Mouse (Mus musculus): Measurements from ENCODE around the gene Cst7. TPM values are rescaled to one million over a fixed set of nuclear protein-coding genes. Genes with fewer than 3 reads are reported as not detected.

Cst7 gene
- total RNA-seq, 1 experiment from 2014 or later: 28.6 TPM

DNA sequence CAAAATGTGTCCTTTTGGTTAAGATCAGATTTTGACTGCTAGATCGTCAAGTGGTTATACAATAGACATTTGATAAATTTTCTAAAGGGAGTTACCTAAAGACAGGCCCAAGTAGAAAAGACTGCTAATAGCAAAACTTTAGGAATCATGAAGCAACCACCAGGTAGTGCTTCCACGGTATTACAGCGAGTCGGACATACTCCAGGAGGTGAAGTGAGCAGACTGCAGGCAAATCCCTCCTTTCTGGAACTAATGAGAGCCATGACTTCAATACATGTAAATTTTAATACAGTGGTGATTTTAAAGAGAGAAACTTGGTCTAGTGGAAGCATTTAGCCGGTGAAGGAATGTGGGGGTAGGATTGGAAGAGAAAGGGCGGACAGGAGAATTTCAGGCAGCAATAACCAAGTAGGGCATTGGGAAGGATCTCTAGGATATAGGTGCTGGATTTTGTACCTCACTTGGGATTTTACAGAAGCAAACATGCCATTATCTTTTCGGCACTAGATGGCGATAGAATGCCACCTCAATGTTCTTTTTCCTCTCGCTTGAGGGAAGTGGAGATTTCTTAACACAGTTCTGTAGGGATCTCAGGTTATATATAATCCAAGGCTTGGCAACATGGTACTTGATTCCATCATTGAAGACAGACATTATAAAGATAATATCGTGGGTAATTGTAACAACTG is 38.8 kb downstream of the Cst7 start:
- ATAC-seq (replicated peaks in 1 of 2; ENCODE audit: insufficient read depth in 1 of 2, low FRiP score in 2 of 2, low TSS enrichment in 1 of 2, low read depth in 1 of 2, poor library complexity in 2 of 2, severe bottlenecking in 2 of 2): peak; percentile 63 to 69

DNA sequence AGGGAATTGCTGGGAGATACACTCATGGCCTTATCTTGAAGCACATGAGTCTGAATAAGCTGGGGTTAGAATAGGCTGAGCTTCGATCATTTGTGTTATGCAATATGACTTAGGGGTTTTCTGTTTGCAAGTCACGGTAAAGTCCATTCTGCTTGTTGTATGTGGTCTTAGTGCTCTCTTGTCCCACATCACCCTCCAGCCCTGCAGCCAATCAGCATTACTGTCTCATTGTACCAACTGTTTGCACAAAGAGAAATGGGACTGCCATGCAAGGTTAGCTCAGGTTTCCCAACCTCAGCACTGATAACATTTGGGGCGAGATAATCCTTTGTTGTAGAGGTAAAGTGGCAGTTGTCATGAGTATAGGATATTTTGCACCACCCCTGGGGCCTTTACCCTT is 39.9 kb downstream of the Cst7 start:
- no peak for ATAC-seq (replicated peaks in 1 of 2; ENCODE audit: insufficient read depth in 1 of 2, low FRiP score in 2 of 2, low TSS enrichment in 1 of 2, low read depth in 1 of 2, poor library complexity in 2 of 2, severe bottlenecking in 2 of 2)

DNA sequence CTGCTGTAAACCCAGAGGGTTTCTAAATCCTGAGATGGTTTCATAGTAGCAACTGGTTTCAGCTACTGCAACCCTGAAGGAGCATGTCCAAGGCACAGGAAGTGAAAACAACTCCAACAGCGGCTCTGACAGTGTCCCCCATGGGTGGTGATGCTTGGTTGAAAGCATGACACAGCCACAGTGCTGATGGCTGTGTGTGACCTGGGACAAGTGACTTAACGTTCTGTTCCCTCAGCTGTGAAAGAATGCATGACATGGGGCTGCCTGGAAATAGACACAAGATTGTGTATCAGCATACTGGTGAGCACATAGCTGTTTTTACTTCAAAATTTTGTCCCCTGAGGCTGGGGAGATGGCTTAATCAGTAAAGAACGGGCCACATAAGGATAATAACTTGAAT is 51.5 kb downstream of the Cst7 start:
- no peak for ATAC-seq (replicated peaks in 1 of 2; ENCODE audit: insufficient read depth in 1 of 2, low FRiP score in 2 of 2, low TSS enrichment in 1 of 2, low read depth in 1 of 2, poor library complexity in 2 of 2, severe bottlenecking in 2 of 2)

DNA sequence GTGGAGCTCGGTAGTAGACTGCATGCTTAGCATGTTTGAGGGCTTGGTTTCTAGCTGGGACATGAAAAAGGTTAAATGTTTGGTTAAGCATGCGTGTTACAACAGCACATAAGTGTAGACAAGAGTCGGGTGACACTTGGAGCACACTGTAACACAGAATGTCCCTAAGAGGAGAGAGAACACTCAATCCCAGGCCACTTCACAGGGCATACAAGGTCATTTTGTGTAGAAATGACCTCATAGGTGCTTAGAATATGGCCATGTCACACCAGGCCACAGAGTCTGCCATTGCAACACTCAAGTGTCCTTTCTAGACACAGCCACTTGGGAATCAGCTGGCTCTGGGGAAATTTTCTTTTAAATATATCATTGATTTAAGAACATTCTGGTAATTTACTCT is 53.7 kb downstream of the Cst7 start:
- ATAC-seq (replicated peaks in 1 of 2; ENCODE audit: insufficient read depth in 1 of 2, low FRiP score in 2 of 2, low TSS enrichment in 1 of 2, low read depth in 1 of 2, poor library complexity in 2 of 2, severe bottlenecking in 2 of 2): no peak

DNA sequence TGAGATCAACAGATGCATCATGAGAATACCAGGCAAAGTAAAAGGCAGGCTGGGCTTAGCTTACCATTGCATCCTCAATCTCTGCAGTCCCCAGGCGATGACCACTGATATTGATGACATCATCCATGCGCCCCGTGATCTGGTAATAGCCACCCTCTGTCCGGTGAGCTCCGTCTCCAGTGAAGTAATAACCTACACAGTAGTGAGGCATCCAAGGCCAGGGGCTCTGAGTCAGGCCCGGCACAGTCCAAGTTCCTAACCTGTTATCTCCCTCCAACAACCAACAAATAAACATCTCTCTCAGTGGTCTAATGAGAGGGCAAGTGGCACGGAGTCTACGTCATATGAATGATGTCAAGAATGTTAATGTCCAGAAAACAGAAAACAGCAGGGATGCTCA is 54.7 kb downstream of the Cst7 start:
- no peak for ATAC-seq (replicated peaks in 1 of 2; ENCODE audit: insufficient read depth in 1 of 2, low FRiP score in 2 of 2, low TSS enrichment in 1 of 2, low read depth in 1 of 2, poor library complexity in 2 of 2, severe bottlenecking in 2 of 2)

DNA sequence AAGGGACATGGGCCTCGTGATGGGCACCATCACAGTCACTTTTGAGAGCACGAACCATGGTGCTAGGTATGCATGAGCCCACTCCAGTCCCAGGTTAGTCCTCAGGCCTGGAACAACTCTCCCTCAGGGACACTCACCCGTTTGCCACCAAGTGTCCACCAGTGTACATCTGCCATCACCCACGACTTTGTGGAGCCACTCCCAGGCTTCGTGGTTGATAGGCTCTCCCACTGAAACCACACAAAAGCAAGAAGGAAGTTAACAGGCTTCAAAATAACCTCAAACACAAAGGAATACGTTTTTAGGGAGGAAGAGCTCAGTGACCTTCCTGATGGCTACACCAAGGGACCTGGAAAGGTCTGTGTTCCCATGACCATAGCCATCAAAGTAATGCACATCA is 56.9 kb downstream of the Cst7 start:
- ATAC-seq (replicated peaks in 1 of 2; ENCODE audit: insufficient read depth in 1 of 2, low FRiP score in 2 of 2, low TSS enrichment in 1 of 2, low read depth in 1 of 2, poor library complexity in 2 of 2, severe bottlenecking in 2 of 2): peak in 1 of 2 experiments; percentile 40; a peak in 1 of 4 replicates

Other genes with a start within 250 kb of the Cst7 start
- 5.6 and 14.5 TPM in 2 replicates for gene Gm10130, start 246.7 kb upstream of the Cst7 start, total RNA-seq (2017)
- 4.4 and 8.5 TPM in 2 replicates for gene 3300002I08Rik, start 207.7 kb upstream of the Cst7 start, total RNA-seq (2017)
- gene Zfp442, start 118.9 kb upstream of the Cst7 start, total RNA-seq (2017): 7.7 and 9.1 TPM in 2 replicates
- gene Zfp345, start 85.3 kb upstream of the Cst7 start, total RNA-seq (2017): 0.30 TPM in 1 of 2 replicates, not detected in the other
- gene Apmap, start 38.2 kb downstream of the Cst7 start, total RNA-seq (2017): 40.0 and 48.2 TPM in 2 replicates
- 12.1 and 20.0 TPM in 2 replicates for gene Acss1, start 98.1 kb downstream of the Cst7 start, total RNA-seq (2017)
- not detected in 2 replicates for gene Vsx1, start 118.9 kb downstream of the Cst7 start, total RNA-seq (2017)
- 13.8 and 16.8 TPM in 2 replicates for gene Entpd6, start 178.6 kb downstream of the Cst7 start, total RNA-seq (2017)
- 38.5 and 52.3 TPM in 2 replicates for gene Pygb, start 216.3 kb downstream of the Cst7 start, total RNA-seq (2017)